Mouse (Mus musculus): ENCODE data around the gene Cacnb1. TPM values are rescaled to one million over a fixed set of nuclear protein-coding genes. Genes with fewer than 3 reads are reported as not detected.

Gene Cacnb1
- polyA plus RNA-seq, 1 experiment: 7.6 TPM

- Histone ChIP-seq H3K27ac (ENCODE audit: insufficient read depth, low read depth, low read length) (no peak overlapping the region), H3K27me3 (replicated peaks; ENCODE audit: control insufficient read depth, insufficient read depth, low read length) (no peaks in the 10 kb centered on the region), H3K36me3 (ENCODE audit: control insufficient read depth, insufficient read depth, low read length) (no peaks in the 10 kb centered on the region), H3K4me3 (ENCODE audit: insufficient read depth, low read depth, low read length) (no peak overlapping the region), H3K4me1 (ENCODE audit: control insufficient read depth, insufficient read depth, low read length) (no peaks in the 10 kb centered on the region)
- no peak for TF ChIP-seq CTCF (conservative IDR thresholded peaks at IDR 0.05; ENCODE audit: insufficient read depth, insufficient read length, low read depth, low read length)
- no peak for TF ChIP-seq POLR2A (IDR thresholded peaks at IDR 0.05; ENCODE audit: low read depth, low read length)
- WGBS: 71% methylated on average over 8 of the region's 8 CpGs
- DNase-seq: no peak
Observed at GRCm38 (mm10) chr11:97997387-97997960, 25.4 kb downstream of the Cacnb1 start.

GRCm38 (mm10) chr11:97996691-97997090 lies 26.1 kb downstream of the Cacnb1 start:
- Histone ChIP-seq H3K36me3 (ENCODE audit: control insufficient read depth, insufficient read depth, low read length) (no peaks in the 10 kb centered on the region), H3K27ac (ENCODE audit: insufficient read depth, low read depth, low read length) (no peak overlapping the region), H3K4me3 (ENCODE audit: insufficient read depth, low read depth, low read length) (no peak overlapping the region), H3K4me1 (ENCODE audit: control insufficient read depth, insufficient read depth, low read length) (no peaks in the 10 kb centered on the region), H3K27me3 (replicated peaks; ENCODE audit: control insufficient read depth, insufficient read depth, low read length) (no peaks in the 10 kb centered on the region)
- DNase-seq: no peak
- TF ChIP-seq CTCF (conservative IDR thresholded peaks at IDR 0.05; ENCODE audit: insufficient read depth, insufficient read length, low read depth, low read length): no peak
- no peak for TF ChIP-seq POLR2A (IDR thresholded peaks at IDR 0.05; ENCODE audit: low read depth, low read length)
- 94% methylated on average over 1 of the region's 1 CpGs for WGBS

- 8% methylated on average over 26 of the region's 26 CpGs for WGBS
- TF ChIP-seq POLR2A (IDR thresholded peaks at IDR 0.05; ENCODE audit: low read depth, low read length): no peak
- TF ChIP-seq CTCF (conservative IDR thresholded peaks at IDR 0.05; ENCODE audit: insufficient read depth, insufficient read length, low read depth, low read length): no peak
- Histone ChIP-seq H3K4me3 (ENCODE audit: insufficient read depth, low read depth, low read length) (peak within 1 kb of the TSS; percentile 45), H3K27me3 (replicated peaks; ENCODE audit: control insufficient read depth, insufficient read depth, low read length) (no peaks in the 10 kb centered on the region), H3K4me1 (ENCODE audit: control insufficient read depth, insufficient read depth, low read length) (no peaks in the 10 kb centered on the region), H3K27ac (ENCODE audit: insufficient read depth, low read depth, low read length) (no peak within 1 kb of the TSS), H3K36me3 (ENCODE audit: control insufficient read depth, insufficient read depth, low read length) (no peaks in the 10 kb centered on the region)
- peak; percentile 32 for DNase-seq
Observed at GRCm38 (mm10) chr11:97995564-97996288, 27.1 kb downstream of the Cacnb1 start, which contains the start of gene Arl5c. TSS of gene Arl5c (minus strand) at chr11:97996181.

GRCm38 (mm10) chr11:97994539-97995100 lies 28.2 kb downstream of the Cacnb1 start:
- TF ChIP-seq CTCF (conservative IDR thresholded peaks at IDR 0.05; ENCODE audit: insufficient read depth, insufficient read length, low read depth, low read length) (peak; percentile 82), POLR2A (IDR thresholded peaks at IDR 0.05; ENCODE audit: low read depth, low read length) (no peak)
- Histone ChIP-seq H3K27ac (ENCODE audit: insufficient read depth, low read depth, low read length) (no peak overlapping the region), H3K36me3 (ENCODE audit: control insufficient read depth, insufficient read depth, low read length) (no peaks in the 10 kb centered on the region), H3K27me3 (replicated peaks; ENCODE audit: control insufficient read depth, insufficient read depth, low read length) (no peaks in the 10 kb centered on the region), H3K4me1 (ENCODE audit: control insufficient read depth, insufficient read depth, low read length) (no peaks in the 10 kb centered on the region), H3K4me3 (ENCODE audit: insufficient read depth, low read depth, low read length) (peak overlapping the region; percentile 45)
- 5% methylated on average over 13 of the region's 13 CpGs for WGBS
- DNase-seq: peak; percentile 87

GRCm38 (mm10) chr11:97988530-97989096 lies 34.2 kb downstream of the Cacnb1 start:
- DNase-seq: peak; percentile 95
- Histone ChIP-seq H3K4me1 (ENCODE audit: control insufficient read depth, insufficient read depth, low read length) (no peaks in the 10 kb centered on the region), H3K27me3 (replicated peaks; ENCODE audit: control insufficient read depth, insufficient read depth, low read length) (no peaks in the 10 kb centered on the region), H3K27ac (ENCODE audit: insufficient read depth, low read depth, low read length) (peak overlapping the region; percentile 49), H3K36me3 (ENCODE audit: control insufficient read depth, insufficient read depth, low read length) (no peaks in the 10 kb centered on the region), H3K4me3 (ENCODE audit: insufficient read depth, low read depth, low read length) (peak overlapping the region; percentile 82)
- no peak for TF ChIP-seq CTCF (conservative IDR thresholded peaks at IDR 0.05; ENCODE audit: insufficient read depth, insufficient read length, low read depth, low read length)
- TF ChIP-seq POLR2A (IDR thresholded peaks at IDR 0.05; ENCODE audit: low read depth, low read length): no peak
- WGBS: under 1% methylated on average over 26 of the region's 26 CpGs

- H3K36me3 ChIP-seq (ENCODE audit: control insufficient read depth, insufficient read depth, low read length): no peaks in the 10 kb centered on the region
- peak overlapping the region; percentile 49 for H3K27ac ChIP-seq (ENCODE audit: insufficient read depth, low read depth, low read length)
- WGBS: 2% methylated on average over 42 of the region's 42 CpGs
- no peaks in the 10 kb centered on the region for H3K27me3 ChIP-seq (replicated peaks; ENCODE audit: control insufficient read depth, insufficient read depth, low read length)
- H3K4me3 ChIP-seq (ENCODE audit: insufficient read depth, low read depth, low read length): peak overlapping the region; percentile 82
- no peak for TF ChIP-seq POLR2A (IDR thresholded peaks at IDR 0.05; ENCODE audit: low read depth, low read length)
- TF ChIP-seq CTCF (conservative IDR thresholded peaks at IDR 0.05; ENCODE audit: insufficient read depth, insufficient read length, low read depth, low read length): peak; percentile 91
- DNase-seq: peak; percentile 97
- no peaks in the 10 kb centered on the region for H3K4me1 ChIP-seq (ENCODE audit: control insufficient read depth, insufficient read depth, low read length)
Observed at GRCm38 (mm10) chr11:97987551-97988526, 35.0 kb downstream of the Cacnb1 start.

Data from kidney, adult 2 months (tissue).